Mouse (Mus musculus) E14TG2a.4 (cell line): ENCODE measurements around the gene Cit.

Experiments
- H3K27me3 ChIP-seq: 2 replicates; pipeline ENCODE4 v1.6.1; 2014; ENCODE audit warnings: low read length, control low read depth; ENCODE audit not compliant: insufficient read depth
- H3K36me3 ChIP-seq: 2 replicates; pipeline ENCODE4 v1.6.1; 2014; ENCODE audit warnings: low read length, control low read depth; ENCODE audit not compliant: insufficient read depth
- H3K4me1 ChIP-seq: replicated peaks from 2 replicates; pipeline ENCODE4 v1.6.1; 2014; ENCODE audit warnings: low read depth, low read length, control low read depth
- H3K4me3 ChIP-seq: replicated peaks from 2 replicates; pipeline ENCODE4 v1.5.1; 2014; ENCODE audit warnings: mild to moderate bottlenecking, low read length
- H3K9me3 ChIP-seq: 2 replicates; pipeline ENCODE4 v1.6.1; 2014; ENCODE audit warnings: low read length, control low read depth
- CTCF ChIP-seq: conservative IDR thresholded peaks from 2 replicates; pipeline ENCODE4 v1.5.1; 2014; ENCODE audit warnings: low read length
- NANOG ChIP-seq: IDR thresholded peaks from 2 replicates; pipeline ENCODE4 v1.6.1; 2014; ENCODE audit warnings: borderline replicate concordance, low read length, mixed read lengths
- POU5F1 ChIP-seq: IDR thresholded peaks from 2 replicates; pipeline ENCODE4 v1.6.1; 2014; ENCODE audit warnings: low read length, borderline replicate concordance

Gene Cit

GRCm38 (mm10) chr5:115985101-115985500 lies 140.0 kb downstream of the Cit start:
- Histone ChIP-seq H3K4me1 (peaks cover 70% of the 10 kb centered on the region), H3K36me3 (peaks cover 90% of the 10 kb centered on the region), H3K27me3 (no peaks in the 10 kb centered on the region), H3K4me3 (no peak overlapping the region), H3K9me3 (no peaks in the 10 kb centered on the region)
- TF ChIP-seq CTCF (no peak), NANOG (no peak), POU5F1 (no peak)

GRCm38 (mm10) chr5:115987284-115987683 lies 142.2 kb downstream of the Cit start:
- Histone ChIP-seq H3K4me1 (peaks cover 51% of the 10 kb centered on the region), H3K9me3 (no peaks in the 10 kb centered on the region), H3K4me3 (no peak overlapping the region), H3K36me3 (peaks cover 92% of the 10 kb centered on the region), H3K27me3 (no peaks in the 10 kb centered on the region)
- TF ChIP-seq CTCF (no peak), NANOG (no peak)

- Histone ChIP-seq H3K4me3 (no peak overlapping the region), H3K27me3 (no peaks in the 10 kb centered on the region), H3K4me1 (peaks cover 21% of the 10 kb centered on the region), H3K36me3 (peaks cover 96% of the 10 kb centered on the region), H3K9me3 (peaks cover 19% of the 10 kb centered on the region)
- no peak for TF ChIP-seq CTCF
- no peak for TF ChIP-seq NANOG
- no peak for TF ChIP-seq POU5F1
Observed at GRCm38 (mm10) chr5:115991717-115992116, 146.6 kb downstream of the Cit start.

- H3K36me3 ChIP-seq: peaks cover 89% of the 10 kb centered on the region
- no peak overlapping the region for H3K4me3 ChIP-seq
- peaks cover 8% of the 10 kb centered on the region for H3K4me1 ChIP-seq
- H3K9me3 ChIP-seq: peaks cover 19% of the 10 kb centered on the region
- TF ChIP-seq POU5F1: no peak
- TF ChIP-seq NANOG: no peak
- TF ChIP-seq CTCF: no peak
- no peaks in the 10 kb centered on the region for H3K27me3 ChIP-seq
Observed at GRCm38 (mm10) chr5:115994101-115994500, 149.0 kb downstream of the Cit start.

GRCm38 (mm10) chr5:115997376-115997775 lies 152.3 kb downstream of the Cit start:
- H3K9me3 ChIP-seq: peaks cover 19% of the 10 kb centered on the region
- peaks cover 8% of the 10 kb centered on the region for H3K4me1 ChIP-seq
- peaks cover 84% of the 10 kb centered on the region for H3K36me3 ChIP-seq
- H3K4me3 ChIP-seq: no peak overlapping the region
- TF ChIP-seq POU5F1 (no peak), CTCF (no peak), NANOG (no peak)
- no peaks in the 10 kb centered on the region for H3K27me3 ChIP-seq

GRCm38 (mm10) chr5:116003154-116003553 lies 158.1 kb downstream of the Cit start:
- TF ChIP-seq POU5F1 (no peak), CTCF (no peak), NANOG (no peak)
- no peaks in the 10 kb centered on the region for H3K9me3 ChIP-seq
- peaks cover 44% of the 10 kb centered on the region for H3K36me3 ChIP-seq
- H3K4me1 ChIP-seq: peaks cover 49% of the 10 kb centered on the region
- no peaks in the 10 kb centered on the region for H3K27me3 ChIP-seq
- peak overlapping the region; percentile 69 for H3K4me3 ChIP-seq

- Histone ChIP-seq H3K4me3 (peak overlapping the region; percentile 69), H3K27me3 (no peaks in the 10 kb centered on the region), H3K4me1 (peaks cover 52% of the 10 kb centered on the region), H3K9me3 (no peaks in the 10 kb centered on the region), H3K36me3 (peaks cover 44% of the 10 kb centered on the region)
- no peak for TF ChIP-seq NANOG
- no peak for TF ChIP-seq POU5F1
- TF ChIP-seq CTCF: no peak
Observed at GRCm38 (mm10) chr5:116003825-116004224, 158.7 kb downstream of the Cit start.

- H3K36me3 ChIP-seq: peaks cover 40% of the 10 kb centered on the region
- TF ChIP-seq POU5F1: no peak
- no peak for TF ChIP-seq CTCF
- TF ChIP-seq NANOG: no peak
Observed at GRCm38 (mm10) chr5:116004271-116004670, 159.2 kb downstream of the Cit start.

GRCm38 (mm10) chr5:116006324-116007099 lies 161.4 kb downstream of the Cit start:
- H3K4me3 ChIP-seq: peak overlapping the region; percentile 49
- peaks cover 18% of the 10 kb centered on the region for H3K36me3 ChIP-seq
- TF ChIP-seq CTCF (peak; percentile 38; the same call in 1 of the 2 replicates), POU5F1 (no peak)
- H3K9me3 ChIP-seq: no peaks in the 10 kb centered on the region
- H3K4me1 ChIP-seq: peaks cover 55% of the 10 kb centered on the region
- no peaks in the 10 kb centered on the region for H3K27me3 ChIP-seq

More at GRCm38 (mm10) chr5:116004271-116004670, 159.2 kb downstream of the Cit start:
- Histone ChIP-seq H3K4me1 (peaks cover 55% of the 10 kb centered on the region), H3K4me3 (peak overlapping the region; percentile 69), H3K27me3 (no peaks in the 10 kb centered on the region), H3K9me3 (no peaks in the 10 kb centered on the region)
